Mouse (Mus musculus) heart, embryonic 11.5 days (tissue): ENCODE results near the gene Mettl25. TPM values are rescaled to one million over a fixed set of nuclear protein-coding genes. Genes with fewer than 3 reads are reported as not detected.

ENCODE experiments used
- ATAC-seq: fragments of 200-750 bp; cut with Nextera tagmentation; replicated peaks from 2 replicates; pipeline ENCODE4 v1.8.0; 2017; ENCODE audit warnings: moderate library complexity; ENCODE audit not compliant: insufficient number of reproducible peaks, low FRiP score, low TSS enrichment
- H3K27ac ChIP-seq: fragments of 300-500 bp; sonication (generic); 2 replicates; pipeline ENCODE4 v1.5.1; 2014; ENCODE audit warnings: mild to moderate bottlenecking, low read depth, low read length
- H3K27me3 ChIP-seq: fragments of 300-500 bp; sonication (generic); 2 replicates; pipeline ENCODE4 v1.6.1; 2014; ENCODE audit warnings: mild to moderate bottlenecking, low read length, mixed read lengths; ENCODE audit not compliant: control insufficient read depth, insufficient read depth
- H3K36me3 ChIP-seq: fragments of 300-500 bp; sonication (generic); 2 replicates; pipeline ENCODE4 v1.6.1; 2014; ENCODE audit warnings: mild to moderate bottlenecking, low read length, moderate library complexity, mixed read lengths; ENCODE audit not compliant: control insufficient read depth, insufficient read depth
- H3K4me1 ChIP-seq: fragments of 300-500 bp; sonication (generic); 2 replicates; pipeline ENCODE4 v1.6.1; 2014; ENCODE audit warnings: low read length; ENCODE audit not compliant: control insufficient read depth, insufficient read depth
- H3K4me2 ChIP-seq: fragments of 300-500 bp; sonication (generic); 2 replicates; pipeline ENCODE4 v1.6.1; 2014; ENCODE audit warnings: mild to moderate bottlenecking, moderate library complexity
- H3K4me3 ChIP-seq: fragments of 300-500 bp; sonication (generic); 2 replicates; pipeline ENCODE4 v1.5.1; 2014; ENCODE audit warnings: low read depth, low read length
- H3K9ac ChIP-seq: fragments of 300-500 bp; sonication (generic); 2 replicates; pipeline ENCODE4 v1.6.1; 2014; ENCODE audit warnings: mild to moderate bottlenecking, low read depth, low read length, moderate library complexity
- H3K9me3 ChIP-seq: fragments of 300-500 bp; sonication (generic); replicated peaks from 2 replicates; pipeline ENCODE4 v1.6.1; 2016; ENCODE audit warnings: low read length; ENCODE audit not compliant: control insufficient read depth
- WGBS: fragments of 180-500 bp; shearing (Covaris S2); extraction: QIAGEN DNeasy Blood & Tissue Kit; methylation state at CpG from one replicate; pipeline ENCODE4 v1.1.7; 2014; ENCODE audit not compliant: insufficient replicate concordance; 5-methylcytosine and 5-hydroxymethylcytosine counted together
- polyA plus RNA-seq: library from polyadenylated mRNA; unstranded; fragments of >200 nt; fragmentation: Nextera tagmentation; extraction: Ambion mirVana; gene quantifications from 2 replicates; pipeline ENCODE4 v1.2.1, GENCODE M21; 2014

Mettl25 gene
- polyA plus RNA-seq, 1 experiment from 2014 or later = 12.4 TPM

DNA sequence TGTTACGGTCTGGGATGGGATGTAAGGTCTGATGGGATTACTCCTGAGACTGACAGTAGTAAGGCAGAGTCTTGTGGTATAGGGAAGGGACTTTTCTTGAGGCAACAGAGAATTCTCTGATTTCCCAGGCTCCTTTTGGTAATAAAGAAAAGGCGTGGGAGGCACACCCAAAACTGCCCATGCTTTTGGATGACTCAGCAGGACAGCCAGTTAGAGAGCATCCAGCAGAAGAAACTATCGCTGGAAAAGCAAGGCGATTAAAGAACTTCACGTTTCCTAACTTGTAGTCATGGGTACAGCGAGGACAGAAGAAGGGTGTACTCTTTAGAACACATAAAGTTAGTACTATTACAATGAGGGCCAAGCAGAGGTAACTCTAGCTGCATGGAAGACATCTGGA, 39.0 kb downstream of the Mettl25 start:
- Histone ChIP-seq H3K4me3 (no peak overlapping the region), H3K4me2 (no peak overlapping the region), H3K27ac (no peak overlapping the region), H3K36me3 (no peaks in the 10 kb centered on the region), H3K4me1 (no peaks in the 10 kb centered on the region), H3K27me3 (no peaks in the 10 kb centered on the region), H3K9me3 (no peaks in the 10 kb centered on the region), H3K9ac (no peak overlapping the region)
- 88% methylated on average over 6 of the region's 6 CpGs for WGBS
- ATAC-seq = no peak

- H3K9ac ChIP-seq = no peak overlapping the region
- no peaks in the 10 kb centered on the region for H3K36me3 ChIP-seq
- no peak overlapping the region for H3K27ac ChIP-seq
- no peaks in the 10 kb centered on the region for H3K27me3 ChIP-seq
- WGBS = 77% methylated on average over 6 of the region's 6 CpGs
- H3K4me3 ChIP-seq = no peak overlapping the region
- H3K9me3 ChIP-seq = no peaks in the 10 kb centered on the region
- no peaks in the 10 kb centered on the region for H3K4me1 ChIP-seq
- no peak overlapping the region for H3K4me2 ChIP-seq
- ATAC-seq = no peak
Measured at GRCm38 (mm10) chr10:105801147-105801546, 40.0 kb downstream of the Mettl25 start.

DNA sequence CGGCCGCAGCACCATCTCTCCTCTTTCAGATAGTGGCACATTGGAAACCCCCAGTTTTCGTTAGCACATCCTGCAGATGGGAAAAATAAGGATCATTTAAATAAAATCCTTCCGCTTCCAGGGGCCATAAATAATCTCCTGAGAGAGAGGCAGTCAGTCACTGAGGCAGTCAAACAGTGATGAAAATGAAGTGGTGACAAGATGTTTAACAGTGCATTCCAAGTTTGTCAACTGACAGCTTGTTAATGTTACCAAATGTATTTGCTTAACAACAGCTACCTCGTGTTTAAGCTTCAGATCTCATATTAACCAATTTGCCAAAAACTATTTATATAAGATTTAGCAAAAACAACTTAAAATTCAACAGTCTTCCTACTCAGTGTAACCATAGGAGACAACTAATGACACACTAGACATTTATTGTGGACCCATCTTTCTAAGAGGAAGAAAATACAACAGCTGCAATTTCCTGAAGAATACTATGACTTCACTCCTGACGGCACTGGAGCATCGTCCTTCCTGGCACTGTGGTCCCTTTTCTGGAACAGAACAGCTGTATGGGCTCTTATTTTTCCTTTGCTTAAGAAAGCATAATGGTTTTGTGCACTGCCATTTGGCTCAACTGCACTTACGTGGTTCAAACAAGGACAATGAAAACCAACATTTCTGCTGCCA, 43.8 kb downstream of the Mettl25 start:
- Histone ChIP-seq H3K4me3 (no peak overlapping the region), H3K4me1 (no peaks in the 10 kb centered on the region), H3K4me2 (no peak overlapping the region), H3K27ac (no peak overlapping the region), H3K9ac (no peak overlapping the region), H3K27me3 (no peaks in the 10 kb centered on the region), H3K36me3 (peaks cover 4% of the 10 kb centered on the region; the same call in 1 of the 2 replicates), H3K9me3 (no peaks in the 10 kb centered on the region)
- WGBS = 68% methylated on average over 8 of the region's 8 CpGs
- no peak for ATAC-seq

GRCm38 (mm10) chr10:105793776-105794552, 47.2 kb downstream of the Mettl25 start:
- 0 out of 2 replicates have a peak overlapping the region, but pooled peaks have one; percentile 15 for H3K27ac ChIP-seq
- no peak overlapping the region for H3K4me3 ChIP-seq
- 69% methylated on average over 15 of the region's 15 CpGs for WGBS
- no peak; the same call in 1 of the 2 replicates for ATAC-seq
- no peaks in the 10 kb centered on the region for H3K27me3 ChIP-seq
- H3K4me2 ChIP-seq = no peak overlapping the region
- no peak overlapping the region for H3K9ac ChIP-seq
- no peaks in the 10 kb centered on the region for H3K9me3 ChIP-seq
- H3K36me3 ChIP-seq = peaks cover 4% of the 10 kb centered on the region; the same call in 1 of the 2 replicates
- no peaks in the 10 kb centered on the region for H3K4me1 ChIP-seq

GRCm38 (mm10) chr10:105788744-105789486, 52.3 kb downstream of the Mettl25 start:
- 85% methylated on average over 17 of the region's 17 CpGs for WGBS
- no peak overlapping the region for H3K27ac ChIP-seq
- no peak overlapping the region for H3K4me3 ChIP-seq
- no peaks in the 10 kb centered on the region for H3K9me3 ChIP-seq
- H3K27me3 ChIP-seq = no peaks in the 10 kb centered on the region
- H3K36me3 ChIP-seq = no peaks in the 10 kb centered on the region
- H3K9ac ChIP-seq = no peak overlapping the region
- H3K4me2 ChIP-seq = no peak overlapping the region
- ATAC-seq = no peak
- no peaks in the 10 kb centered on the region for H3K4me1 ChIP-seq

GRCm38 (mm10) chr10:105783766-105784165, 57.4 kb downstream of the Mettl25 start:
- Histone ChIP-seq H3K9me3 (no peaks in the 10 kb centered on the region), H3K36me3 (no peaks in the 10 kb centered on the region), H3K4me3 (no peak overlapping the region), H3K27ac (no peak overlapping the region), H3K4me2 (no peak overlapping the region), H3K4me1 (no peaks in the 10 kb centered on the region), H3K27me3 (no peaks in the 10 kb centered on the region), H3K9ac (no peak overlapping the region)
- ATAC-seq = no peak
- WGBS = 86% methylated on average over 8 of the region's 8 CpGs

DNA sequence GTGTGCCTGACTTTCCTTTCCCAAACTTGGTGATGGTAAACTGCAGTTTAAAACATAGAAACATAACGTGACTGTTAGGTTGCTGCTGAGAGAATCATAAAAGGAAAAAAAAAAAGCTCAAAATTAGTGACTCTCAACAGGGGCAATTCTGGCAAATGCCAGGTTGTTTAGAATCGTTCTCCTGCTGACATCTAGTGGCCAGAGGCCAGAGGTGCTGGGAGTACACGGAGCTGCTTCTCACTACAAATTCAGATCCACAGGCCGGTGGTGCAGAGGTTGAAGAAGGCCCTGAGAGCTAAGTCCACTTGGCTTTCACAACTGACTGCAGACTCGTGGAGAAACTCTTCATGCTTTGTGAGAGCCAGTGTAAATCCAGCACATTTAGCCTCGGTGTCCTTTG, 66.8 kb downstream of the Mettl25 start:
- Histone ChIP-seq H3K9ac (no peak overlapping the region), H3K4me2 (no peak overlapping the region), H3K4me3 (no peak overlapping the region), H3K27ac (no peak overlapping the region), H3K4me1 (no peaks in the 10 kb centered on the region), H3K9me3 (no peaks in the 10 kb centered on the region), H3K27me3 (no peaks in the 10 kb centered on the region), H3K36me3 (no peaks in the 10 kb centered on the region)
- ATAC-seq = no peak
- 15% methylated on average over 6 of the region's 6 CpGs for WGBS

- H3K9me3 ChIP-seq = no peaks in the 10 kb centered on the region
- no peaks in the 10 kb centered on the region for H3K36me3 ChIP-seq
- ATAC-seq = 0 out of 2 replicates have a peak, but pooled peaks have one; percentile 18
- WGBS = 85% methylated on average over 9 of the region's 9 CpGs
- no peak overlapping the region for H3K27ac ChIP-seq
- no peaks in the 10 kb centered on the region for H3K27me3 ChIP-seq
- no peak overlapping the region for H3K9ac ChIP-seq
- H3K4me3 ChIP-seq = no peak overlapping the region
- no peak overlapping the region for H3K4me2 ChIP-seq
- H3K4me1 ChIP-seq = no peaks in the 10 kb centered on the region
Measured at GRCm38 (mm10) chr10:105772821-105773302, 68.3 kb downstream of the Mettl25 start.
